Mouse (Mus musculus): Measurements from ENCODE around the gene Eef1g. TPM values are rescaled to one million over a fixed set of nuclear protein-coding genes. Genes with fewer than 3 reads are reported as not detected.

Gene Eef1g
- polyA plus RNA-seq, 1 experiment from 2014 or later: 153 TPM

GRCm38 (mm10) chr19:8936736-8937135, 30.1 kb upstream of the Eef1g start:
- no peaks in the 10 kb centered on the region for H3K9me3 ChIP-seq (ENCODE audit: low read length)
- no peak overlapping the region for H3K4me3 ChIP-seq (ENCODE audit: low read depth, low read length)
- 0 out of 2 replicates have a peak, but pooled peaks cover 6% of the 10 kb centered on the region for H3K4me1 ChIP-seq (ENCODE audit: insufficient read depth, low read depth, low read length)
- no peak for DNase-seq (ENCODE audit: low spot score)
- no peak for ATAC-seq
- H3K36me3 ChIP-seq (ENCODE audit: insufficient read depth, low read length): peaks cover 21% of the 10 kb centered on the region
- no peaks in the 10 kb centered on the region for H3K27me3 ChIP-seq (replicated peaks; ENCODE audit: insufficient read depth, low read length)
- TF ChIP-seq EP300 (IDR thresholded peaks at IDR 0.05) (no peak), CTCF (IDR thresholded peaks at IDR 0.05) (no peak)
- no peak overlapping the region for H3K9ac ChIP-seq (replicated peaks; ENCODE audit: low read depth)
- H3K4me2 ChIP-seq (replicated peaks; ENCODE audit: low read depth, low read length): no peak overlapping the region
- 86% methylated on average over 2 of the region's 2 CpGs for WGBS
- H3K27ac ChIP-seq (ENCODE audit: low read length): no peak overlapping the region

- 80% methylated on average over 15 of the region's 15 CpGs for WGBS
- Histone ChIP-seq H3K9ac (replicated peaks; ENCODE audit: low read depth) (peak overlapping the region; percentile 20), H3K9me3 (ENCODE audit: low read length) (no peaks in the 10 kb centered on the region), H3K27me3 (replicated peaks; ENCODE audit: insufficient read depth, low read length) (no peaks in the 10 kb centered on the region), H3K27ac (ENCODE audit: low read length) (no peak overlapping the region), H3K4me3 (ENCODE audit: low read depth, low read length) (no peak overlapping the region), H3K4me2 (replicated peaks; ENCODE audit: low read depth, low read length) (no peak overlapping the region; the same call in 1 of the 2 replicates), H3K4me1 (ENCODE audit: insufficient read depth, low read depth, low read length) (peaks cover 18% of the 10 kb centered on the region; the same call in 1 of the 2 replicates), H3K36me3 (ENCODE audit: insufficient read depth, low read length) (0 out of 2 replicates have a peak, but pooled peaks cover 7% of the 10 kb centered on the region)
- DNase-seq (ENCODE audit: low spot score): no peak
- TF ChIP-seq CTCF (IDR thresholded peaks at IDR 0.05): no peak
- no peak for TF ChIP-seq EP300 (IDR thresholded peaks at IDR 0.05)
- ATAC-seq: no peak
Observed at GRCm38 (mm10) chr19:8940526-8941133, 26.2 kb upstream of the Eef1g start.

GRCm38 (mm10) chr19:8941136-8941514, 25.7 kb upstream of the Eef1g start:
- Histone ChIP-seq H3K36me3 (ENCODE audit: insufficient read depth, low read length) (0 out of 2 replicates have a peak, but pooled peaks cover 7% of the 10 kb centered on the region), H3K27ac (ENCODE audit: low read length) (peak overlapping the region; percentile 99), H3K9ac (replicated peaks; ENCODE audit: low read depth) (peak overlapping the region; percentile 20; the same call in 1 of the 2 replicates), H3K4me3 (ENCODE audit: low read depth, low read length) (peak overlapping the region; percentile 93), H3K27me3 (replicated peaks; ENCODE audit: insufficient read depth, low read length) (no peaks in the 10 kb centered on the region), H3K4me2 (replicated peaks; ENCODE audit: low read depth, low read length) (peak overlapping the region; percentile 75), H3K4me1 (ENCODE audit: insufficient read depth, low read depth, low read length) (peaks cover 18% of the 10 kb centered on the region; the same call in 1 of the 2 replicates), H3K9me3 (ENCODE audit: low read length) (no peaks in the 10 kb centered on the region)
- 39% methylated on average over 10 of the region's 10 CpGs for WGBS
- TF ChIP-seq CTCF (IDR thresholded peaks at IDR 0.05) (no peak), EP300 (IDR thresholded peaks at IDR 0.05) (no peak)
- no peak for ATAC-seq
- no peak for DNase-seq (ENCODE audit: low spot score)

- 0 out of 2 replicates have a peak, but pooled peaks cover 7% of the 10 kb centered on the region for H3K36me3 ChIP-seq (ENCODE audit: insufficient read depth, low read length)
- H3K27me3 ChIP-seq (replicated peaks; ENCODE audit: insufficient read depth, low read length): no peaks in the 10 kb centered on the region
- ATAC-seq: peak; percentile 95
- no peaks in the 10 kb centered on the region for H3K9me3 ChIP-seq (ENCODE audit: low read length)
- H3K4me2 ChIP-seq (replicated peaks; ENCODE audit: low read depth, low read length): peak within 1 kb of the TSS; percentile 75
- DNase-seq (ENCODE audit: low spot score): peak; percentile 98
- peak within 1 kb of the TSS; percentile 99 for H3K9ac ChIP-seq (replicated peaks; ENCODE audit: low read depth)
- H3K27ac ChIP-seq (ENCODE audit: low read length): peak within 1 kb of the TSS; percentile 99
- peaks cover 18% of the 10 kb centered on the region; the same call in 1 of the 2 replicates for H3K4me1 ChIP-seq (ENCODE audit: insufficient read depth, low read depth, low read length)
- WGBS: under 1% methylated on average over 64 of the region's 64 CpGs
- TF ChIP-seq CTCF (IDR thresholded peaks at IDR 0.05) (peak; percentile 38), EP300 (IDR thresholded peaks at IDR 0.05) (no peak; the same call in 1 of the 2 replicates)
- H3K4me3 ChIP-seq (ENCODE audit: low read depth, low read length): peak within 1 kb of the TSS; percentile 93
Observed at GRCm38 (mm10) chr19:8941515-8942217, 25.2 kb upstream of the Eef1g start, which contains the start of gene Mta2. TSS of gene Mta2 (plus strand) at chr19:8941875.

GRCm38 (mm10) chr19:8942276-8942964, 24.4 kb upstream of the Eef1g start:
- Histone ChIP-seq H3K4me2 (replicated peaks; ENCODE audit: low read depth, low read length) (peak overlapping the region; percentile 75), H3K36me3 (ENCODE audit: insufficient read depth, low read length) (peaks cover 11% of the 10 kb centered on the region), H3K27me3 (replicated peaks; ENCODE audit: insufficient read depth, low read length) (no peaks in the 10 kb centered on the region), H3K9me3 (ENCODE audit: low read length) (no peaks in the 10 kb centered on the region), H3K4me3 (ENCODE audit: low read depth, low read length) (peak overlapping the region; percentile 93), H3K27ac (ENCODE audit: low read length) (peak overlapping the region; percentile 99), H3K9ac (replicated peaks; ENCODE audit: low read depth) (peak overlapping the region; percentile 99), H3K4me1 (ENCODE audit: insufficient read depth, low read depth, low read length) (peaks cover 18% of the 10 kb centered on the region; the same call in 1 of the 2 replicates)
- TF ChIP-seq CTCF (IDR thresholded peaks at IDR 0.05) (no peak), EP300 (IDR thresholded peaks at IDR 0.05) (no peak)
- under 1% methylated on average over 43 of the region's 46 CpGs for WGBS
- peak; percentile 72 for DNase-seq (ENCODE audit: low spot score)
- peak; percentile 64 for ATAC-seq

- peaks cover 12% of the 10 kb centered on the region for H3K36me3 ChIP-seq (ENCODE audit: insufficient read depth, low read length)
- peaks cover 18% of the 10 kb centered on the region; the same call in 1 of the 2 replicates for H3K4me1 ChIP-seq (ENCODE audit: insufficient read depth, low read depth, low read length)
- H3K4me2 ChIP-seq (replicated peaks; ENCODE audit: low read depth, low read length): peak overlapping the region; percentile 75
- WGBS: 43% methylated on average over 2 of the region's 2 CpGs
- H3K27me3 ChIP-seq (replicated peaks; ENCODE audit: insufficient read depth, low read length): no peaks in the 10 kb centered on the region
- peak; percentile 17 for DNase-seq (ENCODE audit: low spot score)
- H3K27ac ChIP-seq (ENCODE audit: low read length): peak overlapping the region; percentile 99; the same call in 1 of the 2 replicates
- no peaks in the 10 kb centered on the region for H3K9me3 ChIP-seq (ENCODE audit: low read length)
- H3K9ac ChIP-seq (replicated peaks; ENCODE audit: low read depth): peak overlapping the region; percentile 99
- H3K4me3 ChIP-seq (ENCODE audit: low read depth, low read length): peak overlapping the region; percentile 93
- no peak for ATAC-seq
- TF ChIP-seq CTCF (IDR thresholded peaks at IDR 0.05): no peak
- TF ChIP-seq EP300 (IDR thresholded peaks at IDR 0.05): no peak
Observed at GRCm38 (mm10) chr19:8943047-8943446, 23.8 kb upstream of the Eef1g start.

Measured in lung, postnatal 0 days (tissue).